Mouse (Mus musculus): ENCODE measurements around the gene Ing5. TPM values are rescaled to one million over a fixed set of nuclear protein-coding genes. Genes with fewer than 3 reads are reported as not detected.
A peak's percentile ranks its signal among the peaks of the same experiment; 100 is the strongest.

The Ing5 gene
- total RNA-seq, 1 experiment = 26.5 TPM

DNA sequence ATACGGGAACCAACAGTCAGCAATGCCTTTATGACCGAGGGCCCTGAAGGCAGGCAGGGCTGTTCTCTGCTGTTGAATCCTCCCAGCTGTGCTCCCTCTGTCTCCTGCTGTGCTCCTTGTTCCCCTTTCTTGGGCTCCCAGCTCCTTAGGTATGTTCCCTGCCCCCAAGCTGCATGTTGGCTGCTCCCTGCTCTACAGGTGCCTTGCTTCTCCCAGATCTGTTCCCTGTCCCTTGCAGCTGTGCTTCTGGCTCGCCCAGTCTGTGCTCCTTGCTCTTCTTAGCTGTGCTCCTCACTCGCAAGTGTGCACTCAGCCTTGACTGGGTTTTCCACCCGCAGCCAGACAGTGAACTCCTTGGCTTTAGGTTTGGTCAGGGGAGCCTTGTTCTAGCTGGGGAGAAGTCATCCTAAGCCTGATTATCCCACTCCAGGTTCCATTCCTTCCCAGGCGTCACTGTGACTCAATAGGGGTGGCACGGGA, 30.9 kb downstream of the Ing5 start:
- no peaks in the 10 kb centered on the region for H3K9me3 ChIP-seq (ENCODE audit: control insufficient read depth, insufficient read depth, low read depth, low read length)
- in situ Hi-C loops (cut with MboI; ENCODE audit: low sequenced_read_pairs in 2 of 2, unreplicated experiment in 2 of 2) = no loop called here
- H3K4me1 ChIP-seq (ENCODE audit: control insufficient read depth in 2 of 2, insufficient read depth in 2 of 2, low read length in 2 of 2, poor library complexity in 1 of 2) = peaks cover 0 to 2% of the 10 kb centered on the region in 2 experiments; a peak in 1 of 4 replicates
- H3K9ac ChIP-seq (ENCODE audit: insufficient read depth, low read depth, low read length, poor library complexity, severe bottlenecking) = peak overlapping the region; percentile 1; the same call in 1 of the 2 replicates
- TF ChIP-seq MAFK (IDR thresholded peaks at IDR 0.05; ENCODE audit: insufficient read depth, low read depth, low read length) (no peak), ZC3H11A (IDR thresholded peaks at IDR 0.05; ENCODE audit: borderline replicate concordance, low read depth, low read length) (no peak), ZNF384 (IDR thresholded peaks at IDR 0.05; ENCODE audit: low read depth, low read length) (no peak), HCFC1 (IDR thresholded peaks at IDR 0.05; ENCODE audit: borderline replicate concordance, insufficient read depth, low read length) (no peak), CHD2 (IDR thresholded peaks at IDR 0.05; ENCODE audit: low read depth, low read length) (no peak)
- H3K36me3 ChIP-seq (ENCODE audit: control insufficient read depth, insufficient read depth, low read length, poor library complexity, severe bottlenecking) = peaks cover 4% of the 10 kb centered on the region; the same call in 1 of the 2 replicates
- no peak overlapping the region for H3K27ac ChIP-seq (ENCODE audit: insufficient read depth, low read depth, low read length, poor library complexity, severe bottlenecking)
- no peak for DNase-seq (ENCODE audit: low read depth, low spot score)
- H3K4me3 ChIP-seq (ENCODE audit: insufficient read depth in 1 of 2, low read depth in 1 of 2, low read length in 2 of 2, poor library complexity in 1 of 2, severe bottlenecking in 1 of 2) = no peak overlapping the region

DNA sequence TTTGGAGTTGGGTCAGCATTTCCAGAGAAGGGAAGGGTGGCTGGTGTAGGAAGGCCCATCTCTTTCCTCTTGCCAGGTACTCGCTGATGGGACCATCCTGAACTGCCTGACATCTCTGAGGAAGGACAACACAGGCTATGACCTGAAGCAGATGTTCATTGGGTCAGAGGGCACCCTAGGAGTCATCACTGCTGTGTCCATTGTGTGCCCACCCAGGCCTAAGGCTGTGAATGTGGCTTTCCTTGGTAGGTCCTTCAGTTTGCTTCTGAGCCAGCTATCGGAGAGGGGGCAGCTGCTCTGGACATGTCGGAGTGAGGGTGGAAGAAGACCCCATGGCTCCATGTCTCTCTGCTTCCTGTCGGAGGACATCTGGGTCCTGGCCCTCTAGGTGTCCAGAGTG, 31.4 kb downstream of the Ing5 start:
- in situ Hi-C loops (cut with MboI; ENCODE audit: low sequenced_read_pairs in 2 of 2, unreplicated experiment in 2 of 2) = no loop called here
- H3K27ac ChIP-seq (ENCODE audit: insufficient read depth, low read depth, low read length, poor library complexity, severe bottlenecking) = no peak overlapping the region
- DNase-seq (ENCODE audit: low read depth, low spot score) = no peak
- no peak overlapping the region for H3K9ac ChIP-seq (ENCODE audit: insufficient read depth, low read depth, low read length, poor library complexity, severe bottlenecking)
- peaks cover 4% of the 10 kb centered on the region; the same call in 1 of the 2 replicates for H3K36me3 ChIP-seq (ENCODE audit: control insufficient read depth, insufficient read depth, low read length, poor library complexity, severe bottlenecking)
- H3K4me1 ChIP-seq (ENCODE audit: control insufficient read depth in 2 of 2, insufficient read depth in 2 of 2, low read length in 2 of 2, poor library complexity in 1 of 2) = peaks cover 0 to 2% of the 10 kb centered on the region in 2 experiments; a peak in 1 of 4 replicates
- no peaks in the 10 kb centered on the region for H3K9me3 ChIP-seq (ENCODE audit: control insufficient read depth, insufficient read depth, low read depth, low read length)
- H3K4me3 ChIP-seq (ENCODE audit: insufficient read depth in 1 of 2, low read depth in 1 of 2, low read length in 2 of 2, poor library complexity in 1 of 2, severe bottlenecking in 1 of 2) = no peak overlapping the region
- no peak for TF ChIP-seq ZNF384 (IDR thresholded peaks at IDR 0.05; ENCODE audit: low read depth, low read length)
- no peak for TF ChIP-seq CHD2 (IDR thresholded peaks at IDR 0.05; ENCODE audit: low read depth, low read length)
- no peak for TF ChIP-seq MAFK (IDR thresholded peaks at IDR 0.05; ENCODE audit: insufficient read depth, low read depth, low read length)
- TF ChIP-seq HCFC1 (IDR thresholded peaks at IDR 0.05; ENCODE audit: borderline replicate concordance, insufficient read depth, low read length) = no peak
- no peak for TF ChIP-seq ZC3H11A (IDR thresholded peaks at IDR 0.05; ENCODE audit: borderline replicate concordance, low read depth, low read length)

- no peak overlapping the region for H3K4me3 ChIP-seq (ENCODE audit: insufficient read depth in 1 of 2, low read depth in 1 of 2, low read length in 2 of 2, poor library complexity in 1 of 2, severe bottlenecking in 1 of 2)
- no peak for DNase-seq (ENCODE audit: low read depth, low spot score)
- no peaks in the 10 kb centered on the region for H3K9me3 ChIP-seq (ENCODE audit: control insufficient read depth, insufficient read depth, low read depth, low read length)
- H3K9ac ChIP-seq (ENCODE audit: insufficient read depth, low read depth, low read length, poor library complexity, severe bottlenecking) = no peak overlapping the region
- in situ Hi-C loops (cut with MboI; ENCODE audit: low sequenced_read_pairs in 2 of 2, unreplicated experiment in 2 of 2) = no loop called here
- peaks cover 4% of the 10 kb centered on the region; the same call in 1 of the 2 replicates for H3K36me3 ChIP-seq (ENCODE audit: control insufficient read depth, insufficient read depth, low read length, poor library complexity, severe bottlenecking)
- H3K4me1 ChIP-seq (ENCODE audit: control insufficient read depth in 2 of 2, insufficient read depth in 2 of 2, low read length in 2 of 2, poor library complexity in 1 of 2) = peaks cover 0 to 2% of the 10 kb centered on the region in 2 experiments; a peak in 1 of 4 replicates
- no peak for TF ChIP-seq HCFC1 (IDR thresholded peaks at IDR 0.05; ENCODE audit: borderline replicate concordance, insufficient read depth, low read length)
- no peak for TF ChIP-seq CHD2 (IDR thresholded peaks at IDR 0.05; ENCODE audit: low read depth, low read length)
- TF ChIP-seq MAFK (IDR thresholded peaks at IDR 0.05; ENCODE audit: insufficient read depth, low read depth, low read length) = no peak
- no peak for TF ChIP-seq ZNF384 (IDR thresholded peaks at IDR 0.05; ENCODE audit: low read depth, low read length)
- no peak for TF ChIP-seq ZC3H11A (IDR thresholded peaks at IDR 0.05; ENCODE audit: borderline replicate concordance, low read depth, low read length)
- no peak overlapping the region for H3K27ac ChIP-seq (ENCODE audit: insufficient read depth, low read depth, low read length, poor library complexity, severe bottlenecking)
These were observed 32.2 kb downstream of the Ing5 start for GRCm38 (mm10) chr1:93835876-93836531.

DNA sequence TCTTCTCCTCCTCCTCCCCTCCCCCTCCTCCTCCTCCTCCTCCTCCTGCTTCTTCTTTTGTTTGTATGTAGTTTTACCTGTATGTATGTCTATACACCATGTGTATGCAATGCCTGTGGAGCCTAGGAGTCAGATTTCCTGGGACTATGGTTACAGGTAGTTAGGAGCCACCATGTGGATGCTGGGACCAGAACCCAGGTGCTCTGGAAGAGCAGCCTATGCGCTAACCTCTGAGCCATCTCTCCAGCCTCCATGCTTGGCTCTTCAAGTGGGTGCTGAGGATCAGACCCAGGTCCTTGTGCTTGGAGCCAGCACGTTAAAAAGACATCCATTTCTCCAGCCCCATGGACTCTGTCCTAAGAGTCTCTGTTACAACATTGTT, 32.8 kb downstream of the Ing5 start:
- no peak overlapping the region for H3K27ac ChIP-seq (ENCODE audit: insufficient read depth, low read depth, low read length, poor library complexity, severe bottlenecking)
- no peak overlapping the region for H3K4me3 ChIP-seq (ENCODE audit: insufficient read depth in 1 of 2, low read depth in 1 of 2, low read length in 2 of 2, poor library complexity in 1 of 2, severe bottlenecking in 1 of 2)
- peaks cover 4% of the 10 kb centered on the region; the same call in 1 of the 2 replicates for H3K36me3 ChIP-seq (ENCODE audit: control insufficient read depth, insufficient read depth, low read length, poor library complexity, severe bottlenecking)
- H3K9me3 ChIP-seq (ENCODE audit: control insufficient read depth, insufficient read depth, low read depth, low read length) = no peaks in the 10 kb centered on the region
- no peak overlapping the region for H3K9ac ChIP-seq (ENCODE audit: insufficient read depth, low read depth, low read length, poor library complexity, severe bottlenecking)
- in situ Hi-C loops (cut with MboI; ENCODE audit: low sequenced_read_pairs in 2 of 2, unreplicated experiment in 2 of 2) = no loop called here
- no peak for DNase-seq (ENCODE audit: low read depth, low spot score)
- H3K4me1 ChIP-seq (ENCODE audit: control insufficient read depth in 2 of 2, insufficient read depth in 2 of 2, low read length in 2 of 2, poor library complexity in 1 of 2) = peaks cover 0 to 2% of the 10 kb centered on the region in 2 experiments; a peak in 1 of 4 replicates
- TF ChIP-seq ZC3H11A (IDR thresholded peaks at IDR 0.05; ENCODE audit: borderline replicate concordance, low read depth, low read length) (no peak), CHD2 (IDR thresholded peaks at IDR 0.05; ENCODE audit: low read depth, low read length) (no peak), MAFK (IDR thresholded peaks at IDR 0.05; ENCODE audit: insufficient read depth, low read depth, low read length) (no peak)

All from ES-E14 (cell line).